Mouse (Mus musculus): Measurements from ENCODE around the gene Lce1f.
"Not testable (repeated sequence)": the region's sequence is repeated elsewhere in the genome, so short reads cannot be mapped to it uniquely, and the experiment has no call there.

Gene Lce1f
- long read RNA-seq, experiment 1, result 0 reads
- long read RNA-seq, experiment 2, result 0 reads

DNA sequence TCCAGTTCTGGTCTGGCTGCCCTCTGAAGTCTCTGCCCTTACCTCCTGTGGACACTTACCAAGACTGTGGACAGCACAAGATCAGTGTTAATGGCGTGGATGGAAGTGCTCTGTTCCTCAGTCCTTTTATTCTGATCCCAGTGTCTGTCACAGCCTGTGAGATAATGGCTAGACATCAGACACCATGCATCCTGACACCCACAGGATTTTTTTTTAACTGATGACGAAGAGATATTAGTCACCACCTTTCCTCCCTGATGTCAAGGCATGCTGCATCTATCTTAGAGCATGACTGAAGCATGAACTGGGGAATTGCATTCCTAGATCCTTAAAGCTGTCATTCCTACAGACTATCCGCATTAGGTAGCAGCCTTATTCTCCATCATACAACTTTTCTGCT is at the start of gene Lce1f:
Gene Lce1f (minus strand): TSS at position 101 of the 400 bp plus-strand sequence.
- intact Hi-C loops (cut with DNase I), result no loop called here

DNA sequence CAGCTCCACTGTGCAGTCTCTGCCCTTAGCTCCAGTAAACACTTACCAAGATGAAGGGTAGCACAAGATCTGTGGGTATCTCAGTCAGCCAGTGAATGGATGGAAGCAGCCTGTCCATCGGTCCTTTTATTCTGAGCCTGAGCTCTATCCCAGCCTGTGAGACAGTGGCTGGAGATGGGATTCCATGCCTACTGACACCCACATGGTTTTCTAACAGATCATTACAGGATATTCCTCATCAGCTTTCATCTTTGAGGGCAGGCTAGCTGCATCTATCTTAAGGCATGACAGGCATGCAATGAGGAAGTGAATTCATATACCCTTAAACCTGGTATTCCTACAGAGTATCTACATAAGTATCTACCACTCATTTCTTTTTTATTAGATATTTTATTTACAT is 44.8 kb upstream of the Lce1f start, which contains the start of gene Lce1h:
Gene Lce1h (minus strand): TSS at position 101 of the 400 bp plus-strand sequence.
- intact Hi-C loops (cut with DNase I), result no loop called here

DNA sequence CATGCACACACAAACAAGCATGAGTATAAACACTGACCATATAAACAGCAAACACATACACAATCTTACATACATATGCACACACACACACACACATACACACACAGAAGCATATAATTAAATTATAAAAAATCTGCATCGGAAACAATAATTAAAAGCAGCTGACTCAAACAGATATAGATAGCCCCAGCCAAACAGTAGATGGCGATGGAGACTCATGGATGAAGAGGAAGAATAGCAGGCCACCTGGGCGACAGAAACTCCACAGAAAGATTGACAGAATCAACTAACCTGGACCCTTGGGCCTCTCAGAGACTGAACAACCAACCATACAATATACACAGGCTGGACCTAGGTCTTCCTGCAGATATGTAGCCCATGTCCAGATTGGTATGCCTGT is 33.0 kb upstream of the Lce1f start:
- intact Hi-C loops (cut with DNase I), result no loop called here

DNA sequence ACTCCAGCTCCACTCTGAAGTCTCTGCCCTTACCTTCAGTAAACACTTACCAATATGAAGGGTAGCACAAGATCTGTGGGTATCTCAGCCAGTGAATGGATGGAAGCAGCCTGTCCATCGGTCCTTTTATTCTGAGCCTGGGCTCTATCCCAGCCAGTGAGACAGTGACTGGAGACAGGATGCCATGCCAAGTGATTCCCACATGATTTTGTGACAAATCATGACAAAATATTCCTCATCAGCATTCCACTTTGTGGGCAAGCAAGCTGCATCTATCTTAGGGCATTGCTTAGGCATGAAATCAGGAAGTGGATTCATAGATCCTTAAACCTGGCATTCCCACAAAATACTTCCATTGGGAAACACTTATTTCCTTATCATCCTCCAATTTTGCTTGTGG is 32.1 kb upstream of the Lce1f start, which contains the start of gene Lce1g:
Gene Lce1g (minus strand): TSS at position 101 of the 400 bp plus-strand sequence.
- intact Hi-C loops (cut with DNase I), result no loop called here

DNA sequence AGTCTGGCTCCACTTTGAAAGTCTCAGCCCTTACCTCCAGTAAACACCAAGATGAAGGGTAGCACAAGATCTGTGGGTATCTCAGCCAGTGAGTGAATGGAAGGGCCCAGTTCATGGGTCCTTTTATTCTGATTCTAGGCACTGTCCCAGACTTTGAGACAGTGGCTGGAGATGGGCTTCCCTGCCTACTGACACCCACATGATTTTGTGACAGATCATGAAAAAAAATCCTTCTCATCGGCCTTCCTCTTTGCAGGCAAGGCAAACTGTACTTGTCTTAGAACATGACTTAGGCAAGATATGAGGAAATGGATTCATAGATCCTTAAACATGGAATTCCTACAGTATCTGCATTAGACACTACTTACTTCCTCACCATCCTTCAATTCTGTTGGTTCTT is 18.8 kb upstream of the Lce1f start, which contains the start of gene Gm38119:
Gene Gm38119 (minus strand): TSS at position 101 of the 400 bp plus-strand sequence.
- intact Hi-C loops (cut with DNase I), result no loop called here

DNA sequence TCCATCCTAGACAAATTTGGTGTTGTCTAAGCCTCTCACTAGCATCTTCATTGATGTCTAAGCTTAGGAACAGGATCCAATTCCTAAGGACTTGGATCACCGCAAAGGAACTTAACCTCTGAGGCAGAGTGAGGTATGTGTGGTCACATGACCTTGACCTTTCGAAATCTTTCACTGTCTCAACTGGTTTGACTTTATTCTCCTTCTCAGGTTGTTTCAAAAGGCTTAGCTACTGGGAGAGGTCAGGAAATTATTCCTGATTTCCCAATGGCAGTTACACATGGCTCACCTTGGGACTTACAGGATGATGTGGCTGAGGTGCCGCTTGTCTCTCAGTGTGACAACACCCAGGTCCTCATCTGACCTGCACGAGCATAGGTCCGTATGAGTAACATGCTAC is 2.5 kb upstream of the Lce1f start:
- intact Hi-C loops (cut with DNase I), result no loop called here

DNA sequence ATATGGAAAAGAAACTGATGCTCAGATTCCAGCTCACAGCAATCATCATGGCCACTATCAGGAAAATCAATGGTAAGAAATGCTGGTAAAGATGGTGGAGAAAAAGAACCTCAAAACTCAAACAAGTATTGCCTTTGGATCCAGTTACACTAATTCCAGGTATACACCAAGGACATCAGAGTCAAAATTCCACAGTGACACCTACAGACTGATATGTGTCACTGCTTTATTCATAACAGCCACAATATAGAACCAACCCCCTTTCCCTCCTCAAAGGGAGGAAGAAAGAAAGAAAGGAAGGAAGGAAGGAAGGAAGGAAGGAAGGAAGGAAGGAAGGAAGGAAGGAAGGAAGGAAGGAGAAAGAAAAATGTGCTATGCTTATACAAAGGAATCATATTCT is 5.0 kb downstream of the Lce1f start:
- intact Hi-C loops (cut with DNase I), result no loop called here

DNA sequence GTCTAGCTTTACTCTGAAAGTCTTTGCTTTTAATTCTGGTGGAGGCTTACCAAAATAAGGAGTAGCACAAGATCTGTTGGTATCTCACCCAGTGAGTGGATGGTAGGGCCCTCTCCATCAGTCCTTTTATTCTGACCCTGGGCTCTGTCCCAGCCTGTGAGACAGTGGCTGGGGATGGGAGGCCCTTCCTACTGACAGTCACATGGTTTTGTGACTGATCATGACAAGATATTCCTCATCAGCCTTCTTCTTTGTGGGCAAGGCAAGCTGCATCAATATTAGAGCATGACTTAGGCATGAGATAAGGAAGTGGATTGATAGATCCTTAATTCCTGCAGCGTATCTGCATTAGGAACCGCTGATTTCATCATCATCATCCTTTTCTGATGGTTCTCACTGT is 11.2 kb downstream of the Lce1f start, which contains the start of gene Lce1e:
Gene Lce1e (minus strand): TSS at position 101 of the 400 bp plus-strand sequence.
- intact Hi-C loops (cut with DNase I), result no loop called here

DNA sequence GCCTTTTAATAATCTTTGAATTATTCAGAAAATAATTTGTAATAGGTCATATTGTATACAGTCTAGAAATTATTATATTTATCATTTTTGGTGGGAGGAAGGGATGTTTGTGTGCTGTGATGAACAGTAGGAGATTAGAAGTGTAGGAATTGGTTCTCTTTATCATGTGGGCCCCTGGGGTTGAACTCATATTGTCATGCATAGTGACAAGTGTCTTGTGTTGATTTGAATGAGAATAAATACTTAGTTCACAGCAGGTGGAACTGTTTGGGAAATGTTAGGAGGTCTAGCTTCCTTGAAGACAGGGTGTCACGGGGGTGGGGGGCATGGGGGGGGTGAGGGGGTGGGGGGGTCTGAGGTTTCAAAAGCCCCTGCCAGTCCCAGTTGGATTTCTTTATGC is 25.5 kb downstream of the Lce1f start:
- intact Hi-C loops (cut with DNase I), result no loop called here

DNA sequence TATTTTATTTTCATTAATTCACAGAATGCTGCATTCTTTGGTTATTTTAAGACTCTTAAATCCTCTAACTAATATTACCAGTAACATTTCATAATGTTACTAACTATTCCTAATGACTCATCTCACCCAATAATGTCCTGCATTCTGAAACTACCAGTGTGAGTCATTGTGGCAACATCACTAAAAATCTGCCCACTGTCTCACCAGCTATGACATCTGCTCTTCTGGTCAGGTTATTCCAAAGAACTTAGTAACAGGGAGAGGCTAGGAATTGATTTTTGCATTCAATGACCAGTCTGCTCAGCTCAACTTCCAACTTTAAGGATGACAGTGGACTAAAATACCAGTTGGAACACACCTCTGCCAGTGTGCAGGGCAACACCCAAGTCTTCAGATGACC is 28.5 kb downstream of the Lce1f start:
- intact Hi-C loops (cut with DNase I), result no loop called here

DNA sequence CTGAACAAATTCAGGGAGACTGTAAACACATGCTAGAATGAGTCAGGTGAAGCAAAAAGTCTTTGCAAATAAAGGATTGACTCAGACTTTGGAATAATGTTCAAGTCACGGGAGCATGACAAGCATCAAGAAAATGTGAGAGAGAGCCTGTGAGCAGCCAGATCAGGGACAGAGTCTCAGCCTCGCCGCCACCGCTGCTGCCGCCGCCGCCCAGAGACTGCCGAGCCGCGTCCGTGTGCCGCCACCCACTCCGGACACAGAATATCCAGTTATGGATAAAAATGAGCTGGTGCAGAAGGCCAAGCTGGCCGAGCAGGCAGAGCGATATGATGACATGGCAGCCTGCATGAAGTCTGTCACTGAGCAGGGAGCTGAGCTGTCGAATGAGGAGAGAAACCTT is 31.0 kb downstream of the Lce1f start:
- intact Hi-C loops (cut with DNase I), result not testable (repeated sequence)

DNA sequence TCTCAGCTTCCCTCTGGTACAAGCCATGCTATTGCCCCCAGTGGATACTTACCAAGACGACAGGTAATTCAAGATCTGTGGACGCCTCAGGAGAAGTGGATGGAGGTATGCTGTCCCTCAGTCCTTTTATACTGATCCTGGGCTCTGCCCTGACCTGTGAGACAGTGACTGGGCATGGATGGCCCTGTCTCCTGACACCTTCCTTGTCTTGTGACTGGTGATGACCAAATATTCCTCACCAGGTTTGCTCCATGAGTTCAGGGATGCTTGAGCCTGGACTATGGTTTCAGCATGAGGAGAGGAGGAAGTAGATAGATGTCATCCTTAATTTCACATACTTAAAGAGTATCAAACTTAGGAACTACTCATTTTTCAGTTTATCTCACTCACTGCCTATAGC is 33.0 kb downstream of the Lce1f start, which contains the start of gene Lce1d:
Gene Lce1d (minus strand): TSS at position 101 of the 400 bp plus-strand sequence.
- intact Hi-C loops (cut with DNase I), result no loop called here

DNA sequence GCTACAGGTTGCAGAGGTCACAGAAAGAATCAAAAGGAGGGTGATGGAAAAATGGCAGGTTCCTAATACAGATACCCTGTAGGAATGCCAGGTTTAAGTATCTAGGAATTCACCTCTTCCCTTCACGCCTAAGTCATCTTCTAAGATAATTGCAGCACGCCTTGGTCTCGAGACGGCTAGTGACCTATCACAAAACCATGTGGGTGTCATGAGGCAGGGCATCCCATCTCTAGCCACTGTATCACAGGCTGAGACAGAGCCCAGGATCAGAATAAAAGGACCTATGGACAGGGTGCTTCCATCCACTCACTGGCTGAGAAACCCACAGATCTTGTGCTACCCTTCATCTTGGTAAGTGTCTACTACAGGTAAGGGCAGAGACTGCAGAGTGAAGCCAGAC is 41.2 kb downstream of the Lce1f start, which contains the start of gene Lce1c:
Gene Lce1c (plus strand): TSS at position 301 of the 400 bp plus-strand sequence.
- intact Hi-C loops (cut with DNase I), result no loop called here

DNA sequence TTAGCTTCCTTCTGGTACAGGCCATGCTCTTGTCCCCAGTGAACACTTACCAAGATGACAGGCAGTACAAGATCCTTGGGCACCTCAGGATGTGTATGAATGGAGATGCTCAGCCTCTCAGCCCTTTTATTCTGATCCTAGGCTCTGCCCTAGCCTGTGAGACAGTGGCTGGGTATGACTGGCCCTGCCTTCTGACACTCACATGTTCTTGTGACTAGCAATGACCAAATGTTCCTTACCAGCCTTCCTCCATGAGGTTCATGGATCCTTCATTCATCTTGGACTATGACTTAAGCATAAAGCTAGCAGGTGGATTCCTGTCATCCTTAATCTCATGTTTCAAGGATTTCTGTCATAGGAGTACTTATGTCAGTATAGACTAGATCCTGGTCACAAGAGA is 49.9 kb downstream of the Lce1f start, which contains the start of gene Lce1a2:
Gene Lce1a2 (minus strand): TSS at position 101 of the 400 bp plus-strand sequence.
- intact Hi-C loops (cut with DNase I), result no loop called here
